Mouse (Mus musculus) limb, embryonic 12.5 days (tissue): ENCODE measurements around the gene Krt42. TPM values are rescaled to one million over a fixed set of nuclear protein-coding genes. Genes with fewer than 3 reads are reported as not detected.
"Not testable (repeated sequence)": the region's sequence is repeated elsewhere in the genome, so short reads cannot be mapped to it uniquely, and the experiment has no call there.

Experiments used
- ATAC-seq: fragments of 200-750 bp; cut with Nextera tagmentation; 2 replicates; pipeline ENCODE4 v1.8.0; 2017; ENCODE audit warnings: low read depth, moderate TSS enrichment; ENCODE audit not compliant: insufficient number of reproducible peaks, insufficient read depth, low FRiP score, low TSS enrichment
- H3K27ac ChIP-seq: fragments of 300-500 bp; sonication (generic); 2 replicates; pipeline ENCODE4 v1.5.1; 2016; ENCODE audit warnings: mild to moderate bottlenecking, moderate library complexity
- H3K27me3 ChIP-seq: fragments of 300-500 bp; sonication (generic); 2 replicates; pipeline ENCODE4 v1.6.1; 2016; ENCODE audit warnings: mild to moderate bottlenecking, moderate library complexity
- H3K36me3 ChIP-seq: fragments of 300-500 bp; sonication (generic); 2 replicates; pipeline ENCODE4 v1.6.1; 2016; ENCODE audit warnings: mild to moderate bottlenecking, moderate library complexity
- H3K4me1 ChIP-seq: fragments of 300-500 bp; sonication (generic); replicated peaks from 2 replicates; pipeline ENCODE4 v1.6.1; 2016
- H3K4me2 ChIP-seq: fragments of 300-500 bp; sonication (generic); 2 replicates; pipeline ENCODE4 v1.6.1; 2016; ENCODE audit warnings: mild to moderate bottlenecking, moderate library complexity
- H3K4me3 ChIP-seq: fragments of 300-500 bp; sonication (generic); replicated peaks from 2 replicates; pipeline ENCODE4 v1.5.1; 2016; ENCODE audit warnings: mild to moderate bottlenecking
- H3K9ac ChIP-seq: fragments of 300-500 bp; sonication (generic); replicated peaks from 2 replicates; pipeline ENCODE4 v1.6.1; 2016; ENCODE audit warnings: mild to moderate bottlenecking, moderate library complexity
- H3K9me3 ChIP-seq: fragments of 300-500 bp; sonication (generic); 2 replicates; pipeline ENCODE4 v1.6.1; 2016; ENCODE audit warnings: mild to moderate bottlenecking, moderate library complexity
- WGBS: fragments of 180-500 bp; shearing (Covaris S2); methylation state at CpG from one replicate; pipeline ENCODE4 v1.1.7; 2016; 5-methylcytosine and 5-hydroxymethylcytosine counted together
- polyA plus RNA-seq: library from polyadenylated mRNA; unstranded; fragments of >200 nt; fragmentation: Nextera tagmentation; extraction: Ambion mirVana; gene quantifications from 2 replicates; pipeline ENCODE4 v1.2.1, GENCODE M21; 2016

Gene Krt42
- polyA plus RNA-seq, 1 experiment from 2014 or later = not detected

DNA sequence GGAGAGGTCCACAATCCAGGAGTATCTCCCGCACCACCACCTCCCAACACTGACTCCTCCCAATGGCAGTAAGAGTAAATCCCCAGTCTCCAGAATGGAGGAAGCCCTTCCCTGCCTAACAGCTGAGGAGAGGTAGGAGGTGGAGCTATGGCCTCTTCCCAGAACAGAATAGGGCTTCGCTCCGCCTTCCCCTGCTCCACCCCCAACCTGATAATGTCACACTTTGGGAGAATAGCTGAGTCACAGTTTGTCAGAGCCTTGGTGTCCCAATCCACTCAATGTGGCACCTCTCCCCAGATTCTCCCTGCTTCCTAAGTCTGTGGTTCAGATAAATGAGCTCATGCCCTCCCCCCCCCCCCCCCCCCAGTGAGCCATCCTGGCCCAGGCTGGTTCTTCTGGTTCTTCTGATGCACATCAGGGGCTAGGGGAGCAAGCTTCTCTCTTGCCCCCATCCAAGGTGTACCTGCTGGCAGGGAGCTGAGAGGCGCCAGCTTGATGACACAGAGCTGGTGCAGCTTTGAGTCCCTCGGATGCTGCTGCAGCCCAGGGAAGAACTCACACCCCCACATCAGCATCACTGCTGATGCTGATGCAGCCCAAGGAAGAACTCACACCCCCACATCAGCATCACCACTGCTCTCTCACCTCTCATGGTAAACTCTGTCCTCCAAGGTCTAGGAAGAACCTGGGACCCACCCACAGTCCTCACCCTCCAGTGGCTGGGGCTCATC, 15.1 kb downstream of the Krt42 start:
- ATAC-seq = no peak
- Histone ChIP-seq H3K36me3 (no peaks in the 10 kb centered on the region), H3K4me1 (no peaks in the 10 kb centered on the region), H3K9me3 (no peaks in the 10 kb centered on the region), H3K4me2 (no peak overlapping the region), H3K4me3 (no peak overlapping the region), H3K9ac (no peak overlapping the region), H3K27me3 (no peaks in the 10 kb centered on the region), H3K27ac (no peak overlapping the region)
- WGBS = 65% methylated on average over 5 of the region's 5 CpGs

DNA sequence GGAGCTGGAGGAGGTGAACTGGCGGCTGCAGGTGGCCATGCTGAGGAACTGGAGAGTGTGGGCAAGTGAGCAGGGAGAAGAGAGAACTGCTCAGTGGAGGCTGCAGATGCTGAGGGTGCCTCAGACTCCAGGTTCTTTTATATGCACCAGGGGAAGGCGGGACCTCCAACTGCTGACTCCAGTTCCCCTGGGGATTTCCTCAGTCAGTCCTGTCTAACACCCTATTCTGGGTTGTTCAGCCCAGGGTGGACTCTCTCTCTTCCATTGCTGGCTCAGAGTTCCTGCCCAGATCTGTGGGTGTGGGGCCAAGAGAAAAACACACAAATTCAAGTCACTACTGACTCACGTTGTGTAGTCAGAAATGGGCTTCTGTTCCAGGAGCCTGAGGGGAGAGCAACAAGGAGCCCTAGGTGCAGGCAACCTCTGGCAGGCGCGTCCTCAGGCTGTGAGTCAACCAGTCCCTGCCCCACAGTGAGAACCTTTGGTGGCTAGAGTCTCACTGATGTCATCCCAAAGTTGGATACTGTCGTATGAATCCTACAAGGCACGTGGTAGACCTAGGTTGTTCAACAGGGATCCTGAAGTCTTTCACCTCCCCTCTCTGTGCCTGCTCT, 20.7 kb downstream of the Krt42 start, which contains the start of gene Krt16:
Krt16 (minus strand) TSS at position 51 of the 614 bp plus-strand sequence.
- Histone ChIP-seq H3K4me1 (no peaks in the 10 kb centered on the region), H3K9me3 (no peaks in the 10 kb centered on the region), H3K9ac (no peak within 1 kb of the TSS), H3K4me3 (no peak within 1 kb of the TSS), H3K27me3 (no peaks in the 10 kb centered on the region), H3K36me3 (no peaks in the 10 kb centered on the region), H3K27ac (no peak within 1 kb of the TSS), H3K4me2 (no peak within 1 kb of the TSS)
- WGBS = 81% methylated on average over 7 of the region's 7 CpGs
- no peak for ATAC-seq

DNA sequence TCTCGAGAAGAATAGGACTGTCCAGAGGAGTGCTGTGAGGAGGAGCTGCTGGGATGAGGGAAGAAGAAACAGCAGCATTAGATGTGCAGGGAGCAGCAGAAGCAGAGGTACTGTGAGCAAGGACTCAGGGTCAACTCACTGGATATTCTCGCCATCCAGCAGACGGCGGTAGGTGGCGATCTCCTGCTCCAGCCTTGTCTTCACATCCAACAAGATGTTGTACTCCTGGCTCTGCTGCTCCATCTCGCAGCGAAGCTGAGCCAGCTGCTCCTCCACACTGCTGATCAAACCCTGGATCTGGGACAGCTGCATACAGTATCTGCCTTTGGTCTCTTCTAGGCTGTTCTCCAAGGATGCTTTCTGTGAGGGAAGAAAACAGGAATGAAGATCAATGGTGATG, 23.2 kb downstream of the Krt42 start:
- H3K4me3 ChIP-seq, H3K27me3 ChIP-seq, H3K4me1 ChIP-seq, H3K9ac ChIP-seq, H3K9me3 ChIP-seq, H3K27ac ChIP-seq, ATAC-seq, H3K36me3 ChIP-seq, H3K4me2 ChIP-seq: not testable (repeated sequence)
- WGBS = 66% methylated on average over 7 of the region's 7 CpGs

DNA sequence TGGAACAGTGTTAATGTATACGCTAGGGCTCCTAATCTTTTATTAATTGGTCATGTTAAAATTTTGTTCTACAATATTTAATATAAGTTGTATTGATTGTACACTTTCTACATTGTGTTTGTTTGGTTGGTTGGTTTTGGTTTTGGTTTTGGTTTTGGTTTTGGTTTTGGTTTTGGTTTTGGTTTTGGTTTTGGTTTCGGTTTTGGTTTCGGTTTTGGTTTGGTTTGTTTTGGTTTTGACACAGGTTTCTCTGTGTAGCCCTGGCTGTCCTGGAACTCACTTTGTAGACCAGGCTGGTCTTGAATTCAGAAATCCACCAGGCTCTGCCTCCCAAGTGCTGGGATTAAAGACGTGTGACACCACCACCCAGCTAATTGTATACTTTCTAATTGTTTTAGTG, 29.4 kb downstream of the Krt42 start:
- not testable (repeated sequence) for H3K9ac ChIP-seq, H3K4me2 ChIP-seq, H3K4me1 ChIP-seq, H3K27ac ChIP-seq, H3K27me3 ChIP-seq, H3K36me3 ChIP-seq, H3K4me3 ChIP-seq, H3K9me3 ChIP-seq, ATAC-seq
- WGBS = 90% methylated on average over 4 of the region's 4 CpGs

DNA sequence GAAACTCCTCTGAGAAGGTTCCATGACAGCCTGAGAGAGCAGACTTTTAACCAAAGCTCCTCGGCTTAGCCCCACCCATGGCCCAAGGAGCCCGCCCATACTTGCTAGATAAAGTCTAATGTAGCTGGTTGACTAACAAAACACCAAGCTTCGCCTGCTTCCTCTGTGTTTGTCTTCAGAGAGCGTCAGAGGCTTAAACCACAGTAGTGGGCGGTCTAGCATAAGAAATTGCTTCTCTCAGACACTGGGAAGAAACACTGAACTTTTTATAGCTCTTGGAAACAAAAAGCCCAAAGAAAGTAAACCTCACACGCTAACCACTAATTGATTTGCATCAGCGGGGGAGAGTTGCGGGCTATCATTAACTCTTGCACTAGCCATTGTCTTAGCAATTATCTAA, 47.9 kb downstream of the Krt42 start:
- Histone ChIP-seq H3K9me3 (peaks cover 13% of the 10 kb centered on the region; the same call in 1 of the 2 replicates), H3K4me2 (no peak overlapping the region), H3K27me3 (no peaks in the 10 kb centered on the region), H3K9ac (no peak overlapping the region), H3K4me1 (no peaks in the 10 kb centered on the region), H3K36me3 (no peaks in the 10 kb centered on the region), H3K4me3 (no peak overlapping the region), H3K27ac (no peak overlapping the region)
- WGBS = 71% methylated on average over 8 of the region's 8 CpGs
- no peak for ATAC-seq

DNA sequence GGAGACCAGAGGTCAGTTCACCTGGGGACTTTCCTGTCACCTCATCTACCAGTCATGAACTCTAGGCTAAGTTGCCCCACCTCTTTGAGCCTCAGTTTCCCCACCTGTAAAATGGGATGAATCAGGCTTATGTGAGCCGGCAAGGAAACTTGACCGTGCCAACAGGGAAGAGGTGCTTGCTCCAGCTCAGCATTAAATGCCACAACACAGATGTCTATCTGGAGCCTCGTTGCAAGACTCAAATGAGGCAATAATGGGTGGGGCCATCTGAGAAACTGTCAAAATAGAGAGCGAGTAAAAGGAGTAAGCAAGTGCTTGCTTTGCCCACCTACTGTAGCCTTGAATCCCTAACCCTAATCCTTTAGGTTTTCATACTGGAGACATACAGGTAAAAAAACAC, 50.4 kb downstream of the Krt42 start:
- WGBS = 88% methylated on average over 4 of the region's 4 CpGs
- ATAC-seq = no peak
- Histone ChIP-seq H3K27me3 (no peaks in the 10 kb centered on the region), H3K27ac (no peak overlapping the region), H3K4me1 (no peaks in the 10 kb centered on the region), H3K36me3 (no peaks in the 10 kb centered on the region), H3K9me3 (0 out of 2 replicates have a peak, but pooled peaks cover 2% of the 10 kb centered on the region), H3K9ac (no peak overlapping the region), H3K4me2 (no peak overlapping the region), H3K4me3 (no peak overlapping the region)

Other genes starting within 250 kb of the Krt42 start
- 0.18 and 0.27 TPM in 2 replicates for gene Krt33b, start 240.0 kb downstream of the Krt42 start, polyA plus RNA-seq
- not detected in 2 replicates for gene Krt34, start 228.3 kb downstream of the Krt42 start, polyA plus RNA-seq
- gene Krt31, start 219.3 kb downstream of the Krt42 start, polyA plus RNA-seq = not detected in 2 replicates
- not detected in 2 replicates for gene Krt32, start 181.6 kb downstream of the Krt42 start, polyA plus RNA-seq
- gene Krt35, start 173.6 kb downstream of the Krt42 start, polyA plus RNA-seq = 0.28 and 0.70 TPM in 2 replicates
- 0.13 and 0.16 TPM in 2 replicates for gene Krt36, start 164.2 kb downstream of the Krt42 start, polyA plus RNA-seq
- gene Krt13, start 148.3 kb downstream of the Krt42 start, polyA plus RNA-seq = not detected in 2 replicates
- 42.4 and 61.2 TPM in 2 replicates for gene Krt15, start 133.9 kb downstream of the Krt42 start, polyA plus RNA-seq
- 8.4 and 8.7 TPM in 2 replicates for gene Krt19, start 121.2 kb downstream of the Krt42 start, polyA plus RNA-seq
- not detected in 2 replicates for gene Krt9, start 76.6 kb downstream of the Krt42 start, polyA plus RNA-seq
- 144 and 160 TPM in 2 replicates for gene Krt14, start 62.3 kb downstream of the Krt42 start, polyA plus RNA-seq
- not detected in 2 replicates for gene Krt16, start 21.0 kb downstream of the Krt42 start, polyA plus RNA-seq
- gene Krt17, start 8.8 kb downstream of the Krt42 start, polyA plus RNA-seq = 41.6 and 47.9 TPM in 2 replicates
- 1,407 and 1,429 TPM in 2 replicates for gene Eif1, start 50.0 kb upstream of the Krt42 start, polyA plus RNA-seq
- not detected in 2 replicates for gene Gast, start 64.5 kb upstream of the Krt42 start, polyA plus RNA-seq
- gene Hap1, start 86.3 kb upstream of the Krt42 start, polyA plus RNA-seq = 1.5 and 2.1 TPM in 2 replicates
- gene Jup, start 127.9 kb upstream of the Krt42 start, polyA plus RNA-seq = 44.1 and 49.3 TPM in 2 replicates
- 54.3 and 58.3 TPM in 2 replicates for gene P3h4, start 145.0 kb upstream of the Krt42 start, polyA plus RNA-seq
- 101 and 118 TPM in 2 replicates for gene Fkbp10, start 145.8 kb upstream of the Krt42 start, polyA plus RNA-seq
- gene Nt5c3b, start 171.9 kb upstream of the Krt42 start, polyA plus RNA-seq = 173 and 183 TPM in 2 replicates
- 1.0 and 1.1 TPM in 2 replicates for gene Klhl10, start 172.0 kb upstream of the Krt42 start, polyA plus RNA-seq
- 14.1 and 15.4 TPM in 2 replicates for gene Klhl11, start 202.9 kb upstream of the Krt42 start, polyA plus RNA-seq